Mouse (Mus musculus) frontal cortex, postnatal 25 days (tissue): ENCODE results near the gene Obp2a.
"Not testable (repeated sequence)": the region's sequence is repeated elsewhere in the genome, so short reads cannot be mapped to it uniquely, and the experiment has no call there.

Experiments
- DNase-seq, 2 experiments: peaks; one replicate each; pipeline ENCODE4 v3.0.0; 2022; ENCODE audit warnings: low spot score in 2 of 2

Obp2a gene

GRCm38 (mm10) chr2:25699743-25700142, at the start of gene Obp2a:
TSS of gene Obp2a (plus strand) at chr2:25700043.
- DNase-seq = not testable (repeated sequence)

GRCm38 (mm10) chr2:25652902-25653301, 46.9 kb upstream of the Obp2a start, which contains the start of gene Lcn8:
TSS of gene Lcn8 (plus strand) at chr2:25653120.
- no peak for DNase-seq

GRCm38 (mm10) chr2:25654502-25654901, 45.3 kb upstream of the Obp2a start:
- DNase-seq = no peak

- DNase-seq = no peak
Observed at GRCm38 (mm10) chr2:25656691-25657090, 43.2 kb upstream of the Obp2a start.

GRCm38 (mm10) chr2:25657246-25657645, 42.6 kb upstream of the Obp2a start:
- no peak for DNase-seq

- DNase-seq = no peak
Observed at GRCm38 (mm10) chr2:25657652-25658051, 42.2 kb upstream of the Obp2a start, which contains the start of gene Lcn5. TSS of gene Lcn5 (plus strand) at chr2:25657952.

GRCm38 (mm10) chr2:25660279-25660678, 39.6 kb upstream of the Obp2a start:
- DNase-seq = no peak

- DNase-seq = no peak
Observed at GRCm38 (mm10) chr2:25661245-25661970, 38.4 kb upstream of the Obp2a start.

GRCm38 (mm10) chr2:25663511-25663910, 36.3 kb upstream of the Obp2a start:
- peak; percentile 14 to 35 for DNase-seq

GRCm38 (mm10) chr2:25664125-25664524, 35.7 kb upstream of the Obp2a start:
- DNase-seq = no peak

GRCm38 (mm10) chr2:25666516-25666915, 33.3 kb upstream of the Obp2a start:
- no peak for DNase-seq

GRCm38 (mm10) chr2:25676486-25676885, 23.4 kb upstream of the Obp2a start, which contains the start of gene Lcn6:
TSS of gene Lcn6 (plus strand) at chr2:25676786.
- no peak for DNase-seq

- DNase-seq = no peak
Observed at GRCm38 (mm10) chr2:25679559-25679958, 20.3 kb upstream of the Obp2a start.

GRCm38 (mm10) chr2:25682426-25682825, 17.4 kb upstream of the Obp2a start, which contains the start of gene Lcn10:
TSS of gene Lcn10 (plus strand) at chr2:25682726.
- DNase-seq = no peak

- no peak for DNase-seq
Observed at GRCm38 (mm10) chr2:25686941-25687340, 12.9 kb upstream of the Obp2a start.

- DNase-seq = peak; percentile 43 to 54
Observed at GRCm38 (mm10) chr2:25694605-25695004, 5.2 kb upstream of the Obp2a start.

GRCm38 (mm10) chr2:25696951-25697350, 2.9 kb upstream of the Obp2a start:
- DNase-seq = no peak

GRCm38 (mm10) chr2:25698696-25699095, 1.1 kb upstream of the Obp2a start:
- DNase-seq = no peak

GRCm38 (mm10) chr2:25701001-25701400, 1.2 kb downstream of the Obp2a start:
- DNase-seq = no peak

- DNase-seq = no peak
Observed at GRCm38 (mm10) chr2:25703706-25704105, 3.9 kb downstream of the Obp2a start.

- DNase-seq = peak; percentile 65 to 79
Observed at GRCm38 (mm10) chr2:25706643-25707481, 7.0 kb downstream of the Obp2a start, which contains the start of gene Bmyc. TSS of gene Bmyc (plus strand) at chr2:25706739.

- peak in 1 of 2 experiments; percentile 20 for DNase-seq
Observed at GRCm38 (mm10) chr2:25708121-25708520, 8.3 kb downstream of the Obp2a start.
